Mouse (Mus musculus) embryonic facial prominence, embryonic 11.5 days (tissue): ENCODE results near the gene Tbxa2r. TPM values are rescaled to one million over a fixed set of nuclear protein-coding genes. Genes with fewer than 3 reads are reported as not detected.

ENCODE experiments used
- ATAC-seq: fragments of 200-750 bp; cut with Nextera tagmentation; replicated peaks from 2 replicates; pipeline ENCODE4 v1.8.0; 2017; ENCODE audit warnings: low read depth; ENCODE audit not compliant: insufficient number of reproducible peaks, low FRiP score, low TSS enrichment
- DNase-seq: peaks from one replicate; pipeline ENCODE4 v3.0.0-alpha.2; 2015; ENCODE audit warnings: low spot score
- H3K27ac ChIP-seq: fragments of 300-500 bp; sonication (generic); replicated peaks from 2 replicates; pipeline ENCODE4 v1.5.1; 2014; ENCODE audit warnings: mild to moderate bottlenecking, low read depth, low read length, control low read depth
- H3K27me3 ChIP-seq: fragments of 300-500 bp; sonication (generic); 2 replicates; pipeline ENCODE4 v1.6.1; 2014; ENCODE audit warnings: mild to moderate bottlenecking, low read length, moderate library complexity, mixed read lengths; ENCODE audit not compliant: control insufficient read depth, insufficient read depth
- H3K36me3 ChIP-seq: fragments of 300-500 bp; sonication (generic); replicated peaks from 2 replicates; pipeline ENCODE4 v1.6.1; 2014; ENCODE audit warnings: low read depth, mild to moderate bottlenecking, low read length, moderate library complexity, mixed read lengths; ENCODE audit not compliant: control insufficient read depth, insufficient read depth
- H3K4me1 ChIP-seq: fragments of 300-500 bp; sonication (generic); 2 replicates; pipeline ENCODE4 v1.6.1; 2014; ENCODE audit warnings: low read length, mixed read lengths; ENCODE audit not compliant: control insufficient read depth, insufficient read depth
- H3K4me2 ChIP-seq: fragments of 300-500 bp; sonication (generic); 2 replicates; pipeline ENCODE4 v1.6.1; 2014; ENCODE audit warnings: low read depth, mild to moderate bottlenecking, control low read depth, low read length, moderate library complexity
- H3K4me3 ChIP-seq: fragments of 300-500 bp; sonication (generic); 2 replicates; pipeline ENCODE4 v1.5.1; 2014; ENCODE audit warnings: low read depth, low read length, control low read depth
- H3K9ac ChIP-seq: fragments of 300-500 bp; sonication (generic); replicated peaks from 2 replicates; pipeline ENCODE4 v1.6.1; 2014; ENCODE audit warnings: mild to moderate bottlenecking, control low read depth, low read length
- H3K9me3 ChIP-seq: fragments of 300-500 bp; sonication (generic); replicated peaks from 2 replicates; pipeline ENCODE4 v1.6.1; 2016; ENCODE audit warnings: mild to moderate bottlenecking, low read length, inconsistent platforms, mixed read lengths; ENCODE audit not compliant: control insufficient read depth
- WGBS: fragments of 180-500 bp; shearing (Covaris S2); extraction: QIAGEN DNeasy Blood & Tissue Kit; methylation state at CpG from one replicate; pipeline ENCODE4 v1.1.7; 2014; 5-methylcytosine and 5-hydroxymethylcytosine counted together
- polyA plus RNA-seq: library from polyadenylated mRNA; unstranded; fragments of >200 nt; fragmentation: Nextera tagmentation; extraction: Ambion mirVana; gene quantifications from 2 replicates; pipeline ENCODE4 v1.2.1, GENCODE M21; 2014

Tbxa2r gene
- polyA plus RNA-seq, 1 experiment from 2014 or later: 1.4 TPM

DNA sequence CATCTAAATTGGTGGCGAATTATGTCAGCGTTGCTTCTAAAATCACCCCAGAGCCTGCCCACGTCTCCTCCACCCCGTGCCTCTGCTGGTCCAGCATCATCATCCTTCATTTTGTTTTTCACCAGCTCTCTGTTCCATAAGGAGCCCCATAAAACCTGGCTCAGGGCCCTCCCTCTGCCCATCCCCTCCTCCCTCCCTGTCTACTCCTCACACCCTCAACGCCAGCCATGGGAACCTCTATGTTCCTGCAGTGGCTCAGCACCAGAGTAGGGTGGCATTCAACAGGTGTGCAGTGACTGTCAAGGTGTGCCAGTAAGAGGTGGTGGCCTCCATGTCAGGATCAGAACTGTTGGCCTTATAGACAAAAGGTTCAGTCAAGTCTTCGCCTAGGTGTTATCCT lies 33.3 kb upstream of the Tbxa2r start:
- no peak for ATAC-seq
- no peak overlapping the region for H3K9ac ChIP-seq
- peaks cover 13% of the 10 kb centered on the region for H3K27me3 ChIP-seq
- DNase-seq: no peak
- no peaks in the 10 kb centered on the region for H3K9me3 ChIP-seq
- WGBS: 93% methylated on average over 6 of the region's 6 CpGs
- H3K27ac ChIP-seq: no peak overlapping the region
- no peaks in the 10 kb centered on the region for H3K36me3 ChIP-seq
- no peak overlapping the region for H3K4me2 ChIP-seq
- no peak overlapping the region for H3K4me3 ChIP-seq
- peaks cover 8% of the 10 kb centered on the region; the same call in 1 of the 2 replicates for H3K4me1 ChIP-seq

DNA sequence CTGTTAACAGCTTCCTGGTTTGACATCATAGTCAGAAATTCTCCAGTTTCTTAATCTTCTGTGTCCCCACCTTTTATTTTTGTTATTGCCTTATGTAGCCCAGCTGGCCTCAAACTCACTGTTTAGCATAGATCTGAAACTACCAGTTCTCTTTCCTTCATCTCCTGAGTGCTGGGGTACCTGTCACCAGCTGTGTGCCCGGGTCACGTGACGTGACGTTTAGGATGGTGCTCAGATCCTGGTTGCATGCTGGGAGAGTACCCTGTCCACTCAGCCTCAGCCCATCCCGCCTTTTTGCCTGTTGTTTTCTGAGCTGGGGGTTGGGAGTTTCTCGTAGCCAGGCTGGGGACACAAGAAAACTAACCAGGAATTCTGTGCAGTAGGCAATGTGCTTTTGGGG lies 31.3 kb upstream of the Tbxa2r start:
- Histone ChIP-seq H3K9me3 (no peaks in the 10 kb centered on the region), H3K4me3 (no peak overlapping the region), H3K4me2 (no peak overlapping the region), H3K27me3 (no peaks in the 10 kb centered on the region), H3K9ac (no peak overlapping the region), H3K36me3 (no peaks in the 10 kb centered on the region), H3K27ac (no peak overlapping the region), H3K4me1 (peaks cover 8% of the 10 kb centered on the region; the same call in 1 of the 2 replicates)
- no peak for DNase-seq
- ATAC-seq: no peak
- 67% methylated on average over 6 of the region's 6 CpGs for WGBS

DNA sequence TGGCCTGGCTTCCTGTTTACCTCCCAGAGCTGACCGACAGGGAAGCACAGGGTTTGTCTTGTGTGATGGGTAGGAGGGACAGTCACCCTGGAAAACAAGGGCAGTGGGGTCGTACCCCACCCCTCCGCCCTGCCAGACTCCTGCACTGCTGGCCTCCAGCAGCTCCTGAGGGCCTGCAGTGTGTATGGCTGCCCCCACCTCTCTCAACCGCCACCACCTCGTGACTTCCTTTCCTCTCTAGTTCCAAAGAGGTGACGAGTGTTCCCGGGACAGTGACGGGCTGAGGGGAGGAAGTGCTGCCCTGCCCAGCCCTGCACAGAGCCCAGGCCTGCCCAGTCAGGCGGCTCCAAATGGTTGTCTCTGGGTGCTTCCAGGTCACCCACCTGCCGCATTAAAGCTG lies 30.7 kb upstream of the Tbxa2r start:
- no peaks in the 10 kb centered on the region for H3K36me3 ChIP-seq
- H3K4me2 ChIP-seq: no peak overlapping the region
- no peak overlapping the region for H3K27ac ChIP-seq
- ATAC-seq (no peak), DNase-seq (no peak)
- 45% methylated on average over 10 of the region's 10 CpGs for WGBS
- no peak overlapping the region for H3K9ac ChIP-seq
- no peaks in the 10 kb centered on the region for H3K9me3 ChIP-seq
- no peak overlapping the region for H3K4me3 ChIP-seq
- H3K4me1 ChIP-seq: peaks cover 8% of the 10 kb centered on the region; the same call in 1 of the 2 replicates
- H3K27me3 ChIP-seq: no peaks in the 10 kb centered on the region

DNA sequence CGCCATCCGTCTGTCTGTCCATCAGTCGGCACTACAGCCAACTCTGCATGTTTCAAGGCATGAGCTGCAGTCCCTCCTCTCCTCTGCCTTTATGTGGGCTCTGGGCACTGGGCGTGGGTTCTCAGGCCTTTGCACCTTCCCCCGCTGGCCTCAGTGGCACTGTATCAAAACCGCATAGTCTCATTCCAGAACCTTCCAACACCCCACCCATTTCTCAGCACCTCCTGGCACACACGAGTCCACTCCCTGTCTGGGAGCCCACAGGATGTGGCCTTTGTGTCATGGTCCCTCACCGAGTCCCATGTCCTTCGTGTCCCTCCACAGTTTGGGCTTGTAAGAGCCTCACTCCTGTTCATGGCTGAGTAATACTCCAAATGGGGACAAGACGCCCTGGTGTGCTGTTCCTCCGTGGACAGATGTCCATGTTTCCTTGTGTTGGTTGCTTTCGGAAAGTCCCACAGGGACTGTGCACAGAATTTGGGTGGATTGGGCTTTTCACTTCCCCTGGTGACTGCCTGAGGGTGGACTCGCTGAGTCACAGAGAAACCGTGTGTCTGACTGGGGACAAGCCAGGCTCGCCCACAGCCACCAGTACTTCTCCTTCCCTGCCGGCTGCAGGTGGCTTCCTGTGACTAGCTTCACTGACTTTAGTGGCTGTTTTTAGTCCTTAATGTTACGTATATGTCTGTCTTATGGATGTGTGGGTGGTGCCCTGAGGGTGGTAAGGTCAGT lies 30.0 kb upstream of the Tbxa2r start:
- Histone ChIP-seq H3K4me1 (peaks cover 8% of the 10 kb centered on the region; the same call in 1 of the 2 replicates), H3K4me3 (no peak overlapping the region), H3K27me3 (no peaks in the 10 kb centered on the region), H3K36me3 (no peaks in the 10 kb centered on the region), H3K9ac (no peak overlapping the region), H3K4me2 (no peak overlapping the region), H3K9me3 (no peaks in the 10 kb centered on the region), H3K27ac (no peak overlapping the region)
- DNase-seq: no peak
- WGBS: 96% methylated on average over 17 of the region's 17 CpGs
- ATAC-seq: no peak

DNA sequence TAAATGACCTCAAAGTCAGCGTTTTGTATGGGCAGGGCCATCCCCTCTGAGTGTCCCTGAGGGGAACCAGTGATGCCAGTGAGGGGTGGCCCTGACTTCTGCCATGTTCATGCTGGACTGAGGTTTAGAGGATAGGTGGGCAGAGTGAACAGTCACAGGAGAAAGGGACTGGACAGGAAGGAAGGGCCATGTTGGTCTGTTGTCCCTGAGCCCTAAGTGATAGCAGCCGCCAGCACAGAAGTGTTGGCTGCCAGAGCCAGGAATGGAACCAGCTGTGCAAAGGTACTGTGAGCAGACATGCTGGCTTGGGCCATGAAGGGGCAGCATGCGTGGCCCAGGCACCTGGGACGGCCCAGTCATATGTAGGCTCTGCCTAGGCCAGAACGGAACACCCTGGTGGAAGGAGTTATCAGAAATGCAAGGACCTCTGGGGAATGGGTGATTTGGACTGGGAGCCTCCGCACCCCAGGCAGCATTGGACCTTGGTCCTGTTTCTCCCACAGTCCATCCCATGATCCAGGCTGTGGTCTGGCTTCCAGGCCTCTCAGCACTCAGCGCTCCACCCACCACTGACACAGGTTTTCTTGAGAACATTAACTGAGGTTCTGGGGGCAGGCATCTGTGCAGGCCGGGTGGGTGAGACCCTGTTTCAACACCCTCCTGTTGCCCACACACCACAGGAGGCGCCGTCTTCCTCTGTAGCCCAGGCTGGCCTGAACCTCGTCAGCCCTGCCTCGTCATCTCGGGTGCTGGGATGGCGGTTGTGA lies 28.8 kb upstream of the Tbxa2r start:
- H3K4me2 ChIP-seq: no peak overlapping the region
- H3K27ac ChIP-seq: no peak overlapping the region
- no peaks in the 10 kb centered on the region for H3K4me1 ChIP-seq
- WGBS: 86% methylated on average over 14 of the region's 14 CpGs
- DNase-seq (no peak), ATAC-seq (no peak)
- H3K27me3 ChIP-seq: no peaks in the 10 kb centered on the region
- no peak overlapping the region for H3K9ac ChIP-seq
- no peaks in the 10 kb centered on the region for H3K36me3 ChIP-seq
- no peaks in the 10 kb centered on the region for H3K9me3 ChIP-seq
- H3K4me3 ChIP-seq: no peak overlapping the region

DNA sequence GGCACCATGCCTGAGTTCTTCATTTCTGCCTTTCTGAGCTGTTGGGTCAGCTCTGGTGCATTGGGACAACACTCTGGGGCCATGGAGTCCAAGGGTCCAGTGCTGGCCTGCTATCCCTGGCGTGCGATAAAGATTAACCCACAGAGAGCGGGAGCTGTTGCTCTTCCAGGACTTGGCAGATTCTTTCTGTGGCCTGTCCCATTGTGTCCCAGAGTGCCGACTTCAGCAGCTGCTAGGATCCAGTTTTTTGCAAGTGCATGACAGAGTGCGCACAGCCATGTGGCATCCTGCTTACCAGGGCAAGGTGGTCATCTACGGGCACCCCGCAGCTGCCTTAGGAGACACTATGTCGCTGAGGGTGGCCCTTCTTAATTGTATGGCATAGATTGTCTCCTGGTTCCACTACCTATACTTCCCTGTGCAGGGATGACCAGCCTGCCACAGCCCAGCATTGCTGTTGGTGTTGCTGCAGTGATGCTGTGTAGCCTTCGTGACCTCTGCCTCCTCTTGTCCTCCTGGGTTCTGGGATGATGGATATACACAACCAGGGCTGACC lies 28.1 kb upstream of the Tbxa2r start:
- Histone ChIP-seq H3K4me2 (no peak overlapping the region), H3K9ac (no peak overlapping the region), H3K27ac (no peak overlapping the region), H3K9me3 (no peaks in the 10 kb centered on the region), H3K27me3 (no peaks in the 10 kb centered on the region), H3K4me1 (no peaks in the 10 kb centered on the region), H3K36me3 (no peaks in the 10 kb centered on the region), H3K4me3 (no peak overlapping the region)
- WGBS: 80% methylated on average over 9 of the region's 9 CpGs
- ATAC-seq (no peak), DNase-seq (no peak)

DNA sequence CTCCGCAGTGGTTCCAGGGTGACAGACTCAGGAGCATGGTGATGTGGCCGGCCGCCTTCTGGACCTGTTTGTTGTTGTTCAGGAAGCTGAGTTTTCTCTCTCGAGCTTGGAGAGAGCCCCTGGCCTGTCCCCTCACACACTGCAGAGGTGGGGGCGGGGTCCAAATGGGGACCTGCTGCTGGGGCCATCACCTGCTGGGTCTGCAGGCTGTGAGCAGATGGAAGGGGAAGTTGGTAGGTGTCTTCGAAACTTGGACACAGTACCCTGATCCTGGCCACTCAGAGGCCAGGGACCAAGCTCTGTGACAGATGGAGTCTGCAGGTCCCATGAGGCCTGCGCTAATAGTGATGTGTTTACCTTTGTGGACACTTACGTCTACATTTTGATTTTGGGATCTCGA lies 27.2 kb upstream of the Tbxa2r start:
- ATAC-seq: no peak
- no peaks in the 10 kb centered on the region for H3K9me3 ChIP-seq
- no peak overlapping the region for H3K4me2 ChIP-seq
- no peak overlapping the region for H3K9ac ChIP-seq
- no peak overlapping the region for H3K4me3 ChIP-seq
- no peaks in the 10 kb centered on the region for H3K27me3 ChIP-seq
- no peaks in the 10 kb centered on the region for H3K4me1 ChIP-seq
- DNase-seq: no peak
- H3K36me3 ChIP-seq: peaks cover 1% of the 10 kb centered on the region
- 79% methylated on average over 9 of the region's 9 CpGs for WGBS
- H3K27ac ChIP-seq: no peak overlapping the region

DNA sequence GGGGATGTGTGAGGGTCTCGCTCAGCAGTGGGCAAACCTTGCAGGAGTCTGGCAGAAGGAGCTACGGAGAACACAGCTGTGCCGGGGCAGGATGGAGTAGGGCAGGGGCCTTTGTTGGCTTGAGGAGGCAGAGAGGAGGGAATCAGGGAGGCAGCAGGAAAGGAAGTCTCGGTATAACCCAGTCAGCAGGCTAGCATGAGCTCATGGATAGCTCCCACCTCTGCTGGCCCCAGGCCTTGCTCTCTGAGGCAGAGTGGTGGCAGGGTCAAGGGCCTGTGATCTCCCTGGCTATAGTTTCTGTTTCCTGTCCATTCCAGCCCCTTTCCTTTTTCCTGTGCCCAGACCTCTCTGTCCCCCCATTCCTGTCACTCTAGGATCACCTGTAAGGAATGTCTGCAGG lies 26.2 kb upstream of the Tbxa2r start:
- no peak overlapping the region for H3K4me2 ChIP-seq
- no peak overlapping the region for H3K9ac ChIP-seq
- no peaks in the 10 kb centered on the region for H3K9me3 ChIP-seq
- DNase-seq (no peak), ATAC-seq (no peak)
- 79% methylated on average over 4 of the region's 4 CpGs for WGBS
- no peaks in the 10 kb centered on the region for H3K27me3 ChIP-seq
- no peak overlapping the region for H3K4me3 ChIP-seq
- no peaks in the 10 kb centered on the region for H3K4me1 ChIP-seq
- no peak overlapping the region for H3K27ac ChIP-seq
- peaks cover 4% of the 10 kb centered on the region for H3K36me3 ChIP-seq
